Mouse (Mus musculus): ENCODE data around the gene Anks1b. TPM values are rescaled to one million over a fixed set of nuclear protein-coding genes. Genes with fewer than 3 reads are reported as not detected.

The Anks1b gene
- total RNA-seq, 2 experiments from 2014 or later: 462 to 539 TPM

- DNase-seq (ENCODE audit: low spot score in 2 of 2): no peak
Measured at GRCm38 (mm10) chr10:90999899-91000298, 1126.6 kb downstream of the Anks1b start.

GRCm38 (mm10) chr10:91001421-91001820, 1128.1 kb downstream of the Anks1b start:
- peak; percentile 48 to 49 for DNase-seq (ENCODE audit: low spot score in 2 of 2)

DNA sequence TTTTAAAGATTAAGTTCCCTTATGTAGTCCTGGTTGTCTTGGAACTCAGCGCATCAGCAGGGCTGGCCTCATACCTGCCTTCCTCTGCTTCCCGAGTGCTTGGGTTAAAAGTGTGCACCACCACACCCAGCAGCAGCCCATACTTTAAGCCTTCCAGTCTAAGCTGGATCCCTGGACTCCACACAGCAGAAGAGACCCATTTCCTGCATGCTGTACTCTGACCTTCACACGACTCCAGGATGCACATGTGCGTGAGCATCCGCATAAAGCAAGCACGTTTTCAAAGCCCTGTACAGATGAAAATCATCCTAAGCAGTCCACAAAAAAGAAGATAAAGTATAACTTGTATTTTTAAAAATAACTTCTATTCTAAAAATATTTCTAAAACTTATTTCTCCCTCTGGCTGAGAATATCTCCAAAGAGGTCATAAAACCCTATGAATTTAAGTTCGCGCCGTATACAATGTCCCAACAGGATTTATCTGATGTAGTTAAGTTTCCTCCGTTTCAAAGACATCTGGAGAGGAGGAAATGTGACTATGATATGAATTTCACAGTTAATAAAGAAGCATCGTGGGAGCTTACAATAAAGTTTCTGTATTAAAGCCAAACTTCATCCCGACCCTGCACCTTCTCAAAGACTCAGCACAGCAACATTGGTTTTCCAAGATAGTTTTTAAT, 1132.7 kb downstream of the Anks1b start:
- no peak for DNase-seq (ENCODE audit: low spot score in 2 of 2)

Other genes starting within 250 kb of the Anks1b start
- gene Scyl2, start 187.2 kb upstream of the Anks1b start, total RNA-seq (2021): 10 to 100 TPM; 26.0 to 29.2 TPM
- 10 to 100 TPM; 19.9 to 27.5 TPM for gene Actr6, start 141.2 kb upstream of the Anks1b start, total RNA-seq (2021)
- gene Uhrf1bp1l, start 128.5 kb upstream of the Anks1b start, total RNA-seq (2021): 10 to 100 TPM; 81.7 to 87.2 TPM